Mouse (Mus musculus) heart, embryonic 12.5 days (tissue): ENCODE measurements around the gene Nubp2. TPM values are rescaled to one million over a fixed set of nuclear protein-coding genes. Genes with fewer than 3 reads are reported as not detected.

Source experiments
- ATAC-seq: fragments of 200-750 bp; cut with Nextera tagmentation; 2 replicates; pipeline ENCODE4 v1.8.0; 2017; ENCODE audit warnings: moderate TSS enrichment, moderate library complexity; ENCODE audit not compliant: insufficient number of reproducible peaks, low FRiP score
- H3K27ac ChIP-seq: fragments of 300-500 bp; sonication (generic); 2 replicates; pipeline ENCODE4 v1.5.1; 2016; ENCODE audit warnings: mild to moderate bottlenecking, moderate library complexity; ENCODE audit not compliant: poor library complexity, severe bottlenecking
- H3K27me3 ChIP-seq: fragments of 300-500 bp; sonication (generic); replicated peaks from 2 replicates; pipeline ENCODE4 v1.6.1; 2016; ENCODE audit warnings: mild to moderate bottlenecking, moderate library complexity
- H3K36me3 ChIP-seq: fragments of 300-500 bp; sonication (generic); 2 replicates; pipeline ENCODE4 v1.6.1; 2016; ENCODE audit warnings: mild to moderate bottlenecking, moderate library complexity
- H3K4me1 ChIP-seq: fragments of 300-500 bp; sonication (generic); replicated peaks from 2 replicates; pipeline ENCODE4 v1.6.1; 2016; ENCODE audit warnings: mild to moderate bottlenecking
- H3K4me2 ChIP-seq: fragments of 300-500 bp; sonication (generic); 2 replicates; pipeline ENCODE4 v1.6.1; 2016; ENCODE audit warnings: mild to moderate bottlenecking, moderate library complexity
- H3K4me3 ChIP-seq: fragments of 300-500 bp; sonication (generic); 2 replicates; pipeline ENCODE4 v1.5.1; 2016; ENCODE audit warnings: mild to moderate bottlenecking
- H3K9ac ChIP-seq: fragments of 300-500 bp; sonication (generic); 2 replicates; pipeline ENCODE4 v1.6.1; 2016; ENCODE audit warnings: mild to moderate bottlenecking, moderate library complexity
- H3K9me3 ChIP-seq: fragments of 300-500 bp; sonication (generic); replicated peaks from 2 replicates; pipeline ENCODE4 v1.6.1; 2016; ENCODE audit warnings: mild to moderate bottlenecking, moderate library complexity
- WGBS: fragments of 180-500 bp; shearing (Covaris S2); methylation state at CpG from one replicate; pipeline ENCODE4 v1.1.7; 2016; 5-methylcytosine and 5-hydroxymethylcytosine counted together
- polyA plus RNA-seq: library from polyadenylated mRNA; unstranded; fragments of >200 nt; fragmentation: Nextera tagmentation; extraction: Ambion mirVana; gene quantifications from 2 replicates; pipeline ENCODE4 v1.2.1, GENCODE M21; 2016

The Nubp2 gene
- polyA plus RNA-seq, 1 experiment from 2014 or later: 31.9 TPM

DNA sequence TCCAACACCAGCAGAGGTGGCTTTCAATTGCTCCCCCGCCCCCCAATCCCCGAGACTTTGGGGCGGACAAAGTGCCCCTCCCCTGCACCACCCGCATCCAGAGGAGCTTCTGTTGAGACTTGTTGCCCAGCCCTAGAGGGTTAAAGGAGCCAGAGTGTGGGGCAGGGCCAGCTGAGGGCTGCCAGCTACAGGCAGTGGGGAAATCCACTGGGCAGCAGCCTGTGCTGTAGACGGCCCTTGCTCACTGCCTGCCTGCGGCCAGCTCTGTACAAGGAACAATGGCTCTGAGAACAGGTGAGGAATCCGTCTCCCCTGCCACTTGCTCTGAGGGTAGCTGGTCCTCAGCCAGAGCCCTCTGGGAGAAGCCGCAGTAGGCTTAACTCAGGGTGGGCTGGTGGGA, 7.6 kb downstream of the Nubp2 start:
- Histone ChIP-seq H3K9ac (no peak overlapping the region), H3K4me1 (0 out of 2 replicates have a peak, but pooled peaks cover 5% of the 10 kb centered on the region), H3K27me3 (no peaks in the 10 kb centered on the region), H3K9me3 (no peaks in the 10 kb centered on the region), H3K4me2 (no peak overlapping the region), H3K27ac (no peak overlapping the region), H3K36me3 (peaks cover 12% of the 10 kb centered on the region), H3K4me3 (no peak overlapping the region)
- 70% methylated on average over 8 of the region's 8 CpGs for whole genome bisulfite sequencing
- no peak for ATAC-seq

DNA sequence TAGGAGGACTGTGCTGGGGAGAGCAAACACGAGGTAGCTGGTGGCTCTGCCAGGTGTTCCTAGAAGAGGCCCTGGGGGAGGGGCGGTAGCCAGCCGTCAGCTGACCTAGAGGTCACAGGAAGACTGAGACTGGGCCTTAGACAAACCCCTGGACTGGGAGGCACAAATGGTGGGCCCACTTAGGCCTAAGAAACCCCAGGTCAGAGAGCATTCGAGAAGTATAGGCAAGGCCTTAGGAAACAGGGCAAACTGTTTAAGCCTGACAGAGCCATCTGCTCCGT, 8.1 kb downstream of the Nubp2 start:
- Histone ChIP-seq H3K9ac (no peak overlapping the region; the same call in 1 of the 2 replicates), H3K27ac (no peak overlapping the region), H3K9me3 (no peaks in the 10 kb centered on the region), H3K36me3 (peaks cover 8% of the 10 kb centered on the region), H3K4me2 (no peak overlapping the region), H3K4me1 (0 out of 2 replicates have a peak, but pooled peaks cover 5% of the 10 kb centered on the region), H3K27me3 (no peaks in the 10 kb centered on the region), H3K4me3 (no peak overlapping the region)
- 40% methylated on average over 5 of the region's 5 CpGs for WGBS
- ATAC-seq: 0 out of 2 replicates have a peak, but pooled peaks have one; percentile 5

DNA sequence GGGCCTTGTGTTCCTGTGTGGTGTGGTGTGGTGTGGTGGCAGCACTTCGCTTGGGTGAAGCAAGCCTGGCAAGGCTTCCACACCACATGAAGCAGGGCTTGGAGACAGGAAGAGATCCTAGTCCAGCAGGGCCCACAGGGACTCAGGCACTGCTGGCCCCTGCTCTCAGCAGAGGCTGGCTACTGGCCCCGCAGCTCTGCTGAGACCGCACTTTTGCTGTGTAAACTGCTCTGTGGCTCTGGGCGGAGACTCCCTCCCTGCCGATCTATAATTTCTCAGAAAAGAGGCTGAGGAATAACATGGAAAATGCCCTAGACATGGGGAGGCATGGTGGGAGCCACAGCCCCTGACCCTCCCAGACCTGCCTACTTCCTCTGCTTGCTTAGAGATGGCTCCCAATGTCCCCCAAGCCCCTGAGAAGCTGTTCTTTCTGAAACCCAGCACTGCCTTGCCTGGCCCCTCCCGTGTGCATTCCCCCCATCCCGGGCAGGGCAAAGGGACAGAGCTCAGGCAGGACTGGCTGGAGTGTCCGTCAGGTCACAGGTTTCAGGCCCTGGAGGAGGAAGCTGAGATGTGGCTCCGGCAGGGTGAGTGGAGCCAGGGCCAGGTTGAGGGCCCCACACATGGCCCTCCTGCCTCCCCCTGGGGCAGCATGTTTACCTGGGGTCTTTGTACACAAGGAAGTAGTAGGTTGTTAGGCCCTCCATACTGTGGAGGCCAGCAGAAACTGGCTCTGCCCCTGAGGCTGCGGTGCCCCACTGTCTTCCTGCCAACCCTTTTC, 8.6 kb downstream of the Nubp2 start:
- 0 out of 2 replicates have a peak, but pooled peaks cover 5% of the 10 kb centered on the region for H3K4me1 ChIP-seq
- H3K4me2 ChIP-seq: no peak overlapping the region
- no peaks in the 10 kb centered on the region for H3K27me3 ChIP-seq
- 0 out of 2 replicates have a peak, but pooled peaks have one; percentile 12 for ATAC-seq
- H3K36me3 ChIP-seq: peaks cover 2% of the 10 kb centered on the region; the same call in 1 of the 2 replicates
- H3K27ac ChIP-seq: no peak overlapping the region
- no peaks in the 10 kb centered on the region for H3K9me3 ChIP-seq
- 58% methylated on average over 10 of the region's 10 CpGs for WGBS
- H3K9ac ChIP-seq: no peak overlapping the region; the same call in 1 of the 2 replicates
- H3K4me3 ChIP-seq: no peak overlapping the region

DNA sequence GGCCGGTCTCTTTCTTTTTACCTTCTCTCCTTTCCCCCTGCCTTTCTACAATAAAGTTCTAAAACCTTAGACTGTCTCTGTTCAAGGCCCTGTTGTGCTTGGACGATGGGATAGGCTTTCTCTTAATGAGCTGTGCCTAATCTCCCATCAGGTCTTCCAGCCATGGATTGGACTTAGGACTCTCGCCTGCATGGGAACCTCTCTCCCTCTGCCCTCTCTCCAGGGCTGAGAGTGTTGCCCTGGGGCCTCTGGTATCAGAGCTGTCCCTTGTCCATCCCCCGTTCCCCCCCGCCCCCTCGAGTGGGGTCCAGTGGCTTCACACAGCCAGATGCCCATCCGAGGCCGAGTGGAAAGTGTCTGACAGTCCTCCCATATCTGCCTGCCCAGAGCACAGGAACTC, 11.2 kb downstream of the Nubp2 start:
- Histone ChIP-seq H3K4me2 (no peak overlapping the region), H3K27me3 (no peaks in the 10 kb centered on the region), H3K9me3 (no peaks in the 10 kb centered on the region), H3K4me1 (no peaks in the 10 kb centered on the region), H3K36me3 (no peaks in the 10 kb centered on the region), H3K4me3 (no peak overlapping the region), H3K9ac (no peak overlapping the region), H3K27ac (no peak overlapping the region)
- ATAC-seq: no peak
- WGBS: 63% methylated on average over 8 of the region's 8 CpGs

DNA sequence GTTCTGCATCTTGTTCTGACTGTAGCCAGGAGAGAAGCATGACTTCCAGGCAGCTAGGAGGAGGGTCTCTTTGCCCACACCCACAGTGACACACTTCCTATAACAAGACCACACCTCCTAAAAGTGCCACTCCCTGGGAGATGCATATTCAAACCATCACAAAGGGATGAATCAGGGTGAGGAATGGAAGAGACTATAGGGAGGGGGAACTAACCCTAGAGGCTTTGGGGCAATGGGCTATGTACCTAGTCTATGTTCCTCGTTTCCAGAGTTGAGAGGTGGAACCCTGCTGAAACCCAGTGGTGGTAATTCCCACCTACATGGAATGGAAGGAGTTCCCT, 11.8 kb downstream of the Nubp2 start:
- no peak for ATAC-seq
- no peaks in the 10 kb centered on the region for H3K36me3 ChIP-seq

DNA sequence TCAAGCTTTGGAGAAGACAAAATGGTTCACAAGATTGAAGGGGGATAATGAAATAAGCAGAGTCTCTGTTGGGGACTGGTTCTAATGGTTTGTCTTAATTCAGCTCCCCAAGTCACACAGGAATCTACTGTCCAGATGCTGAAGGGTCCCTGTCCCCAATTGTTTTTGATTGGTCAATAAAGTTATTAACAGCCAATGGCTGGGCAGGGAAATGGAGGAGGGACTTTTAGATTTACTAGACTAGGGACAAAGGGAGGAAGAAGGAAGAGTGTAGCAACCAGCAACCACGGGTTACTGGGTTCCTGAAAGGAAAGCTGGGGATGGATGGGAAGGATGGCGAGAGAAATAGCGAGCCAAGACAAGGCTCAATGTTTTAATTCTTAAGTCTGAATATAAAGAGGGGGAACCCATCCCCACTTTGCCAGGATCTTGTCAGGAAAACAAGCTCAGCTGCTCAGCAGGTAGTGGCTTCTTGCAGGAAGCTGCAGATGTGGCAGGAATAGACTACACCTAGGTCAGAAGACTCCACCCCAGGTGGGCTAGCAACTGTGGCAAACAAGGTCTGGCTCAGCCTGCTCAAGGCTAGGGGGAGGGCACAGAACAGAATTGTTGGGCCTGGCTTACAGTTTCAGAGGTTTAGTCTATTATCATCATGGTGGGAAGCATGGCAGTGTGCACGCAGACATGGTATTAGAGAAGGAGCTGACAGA, 12.3 kb downstream of the Nubp2 start:
- no peak overlapping the region for H3K4me2 ChIP-seq
- H3K36me3 ChIP-seq: no peaks in the 10 kb centered on the region
- no peaks in the 10 kb centered on the region for H3K27me3 ChIP-seq
- no peak for ATAC-seq
- H3K4me3 ChIP-seq: no peak overlapping the region
- H3K9ac ChIP-seq: no peak overlapping the region
- H3K27ac ChIP-seq: no peak overlapping the region
- no peaks in the 10 kb centered on the region for H3K4me1 ChIP-seq
- no peaks in the 10 kb centered on the region for H3K9me3 ChIP-seq
- WGBS: 34% methylated on average over 4 of the region's 4 CpGs

More for the DNA sequence above, 11.8 kb downstream of the Nubp2 start:
- Histone ChIP-seq H3K9me3 (no peaks in the 10 kb centered on the region), H3K27ac (no peak overlapping the region), H3K27me3 (no peaks in the 10 kb centered on the region), H3K4me2 (no peak overlapping the region), H3K9ac (no peak overlapping the region), H3K4me3 (no peak overlapping the region), H3K4me1 (no peaks in the 10 kb centered on the region)
- WGBS: 57% methylated on average over 1 of the region's 1 CpGs

DNA sequence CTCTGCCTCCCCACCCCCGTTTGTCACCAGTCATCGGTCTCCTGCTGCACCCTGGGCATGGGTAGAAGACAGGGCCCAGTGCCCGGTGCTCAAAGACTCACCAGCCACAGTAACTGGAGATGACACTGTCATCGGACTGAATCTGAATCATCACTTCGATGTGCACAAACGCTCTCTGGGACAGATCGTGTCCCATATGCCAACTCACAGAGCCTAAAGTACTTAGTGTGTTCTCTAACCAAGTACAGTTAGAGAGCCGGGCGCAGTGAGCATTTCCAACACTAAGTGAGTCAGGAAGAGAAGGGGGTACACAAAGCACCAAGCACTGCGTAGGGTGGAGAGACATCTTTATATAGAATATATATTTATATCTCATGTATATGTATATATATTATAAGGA, 18.2 kb downstream of the Nubp2 start:
- Histone ChIP-seq H3K27ac (no peak overlapping the region), H3K9me3 (no peaks in the 10 kb centered on the region), H3K4me2 (no peak overlapping the region), H3K36me3 (peaks cover 10% of the 10 kb centered on the region; the same call in 1 of the 2 replicates), H3K4me3 (no peak overlapping the region), H3K9ac (no peak overlapping the region), H3K4me1 (no peaks in the 10 kb centered on the region), H3K27me3 (no peaks in the 10 kb centered on the region)
- no peak for ATAC-seq
- WGBS: 88% methylated on average over 10 of the region's 10 CpGs

DNA sequence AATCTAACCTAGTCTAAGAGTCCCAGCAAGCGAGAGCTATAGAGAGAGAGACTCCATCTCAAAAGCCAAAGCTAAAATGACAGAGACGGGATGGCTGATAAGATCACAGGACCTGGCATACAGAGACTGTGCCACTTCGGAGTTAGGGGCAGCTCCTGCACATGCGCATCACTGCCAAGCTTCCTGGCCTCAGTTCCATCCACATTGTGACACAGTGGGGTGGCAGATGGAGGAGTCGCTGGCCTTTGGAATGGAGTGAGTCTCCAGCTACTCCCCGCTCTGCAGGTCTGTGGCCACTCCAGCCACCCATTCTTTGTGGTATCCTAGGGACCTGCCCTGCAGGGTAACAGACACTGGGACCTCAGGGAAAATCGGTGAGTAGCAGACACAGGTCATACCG, 20.4 kb downstream of the Nubp2 start, which contains the start of gene Igfals:
Gene Igfals, plus strand, starts transcription at position 222 of the 400 bp plus-strand sequence.
- no peak within 1 kb of the TSS for H3K4me3 ChIP-seq
- H3K4me1 ChIP-seq: no peaks in the 10 kb centered on the region
- no peak within 1 kb of the TSS for H3K9ac ChIP-seq
- H3K36me3 ChIP-seq: peaks cover 29% of the 10 kb centered on the region
- no peaks in the 10 kb centered on the region for H3K9me3 ChIP-seq
- WGBS: 87% methylated on average over 8 of the region's 8 CpGs
- H3K27ac ChIP-seq: no peak within 1 kb of the TSS
- no peak for ATAC-seq
- no peaks in the 10 kb centered on the region for H3K27me3 ChIP-seq
- no peak within 1 kb of the TSS for H3K4me2 ChIP-seq

DNA sequence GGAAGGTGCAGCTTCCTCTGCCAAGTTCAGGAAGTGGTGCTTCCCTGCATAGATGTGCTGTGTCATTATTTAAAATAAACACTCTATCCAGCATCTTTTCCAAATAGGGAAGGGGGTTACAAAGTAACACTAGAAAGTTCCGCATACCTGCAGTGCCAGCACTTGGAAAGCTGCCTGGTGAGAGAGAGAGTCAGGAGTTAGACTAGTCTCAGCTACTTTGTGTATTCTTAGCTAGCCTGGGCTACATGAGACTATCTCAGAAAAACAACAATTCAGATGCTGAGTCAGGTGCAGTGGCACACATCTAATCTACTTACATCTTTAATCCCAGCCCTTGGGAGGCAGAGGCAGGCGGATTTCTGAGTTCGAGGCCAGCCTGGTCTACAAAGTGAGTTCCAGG, 24.4 kb downstream of the Nubp2 start:
- Histone ChIP-seq H3K4me3 (no peak overlapping the region), H3K9me3 (no peaks in the 10 kb centered on the region), H3K9ac (no peak overlapping the region), H3K27ac (no peak overlapping the region), H3K4me1 (no peaks in the 10 kb centered on the region), H3K36me3 (peaks cover 52% of the 10 kb centered on the region), H3K27me3 (no peaks in the 10 kb centered on the region), H3K4me2 (no peak overlapping the region)
- no peak for ATAC-seq
- 88% methylated on average over 3 of the region's 3 CpGs for WGBS

DNA sequence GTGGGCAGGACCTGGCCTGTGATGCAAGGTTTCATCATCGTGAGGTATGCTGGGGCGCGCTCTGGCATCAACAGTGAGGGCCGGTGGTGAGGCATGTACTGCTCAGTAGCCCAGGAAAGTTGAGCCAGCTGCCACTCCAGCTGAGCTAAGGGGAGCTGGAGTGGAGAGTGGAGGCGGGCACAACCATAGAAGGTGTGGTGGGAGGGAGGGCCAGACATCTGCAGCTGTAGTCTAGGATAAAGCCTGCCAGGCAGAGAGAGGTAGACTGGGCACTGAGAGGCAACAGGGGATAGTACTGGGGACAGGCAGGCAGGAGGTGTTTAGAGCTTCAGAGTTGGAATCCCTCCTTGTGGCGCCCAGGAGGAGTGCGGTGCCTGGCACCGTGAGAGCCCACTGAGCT, 26.1 kb downstream of the Nubp2 start:
- Histone ChIP-seq H3K9ac (no peak overlapping the region), H3K4me2 (no peak overlapping the region), H3K27me3 (no peaks in the 10 kb centered on the region), H3K27ac (no peak overlapping the region), H3K4me3 (no peak overlapping the region), H3K4me1 (no peaks in the 10 kb centered on the region), H3K9me3 (no peaks in the 10 kb centered on the region), H3K36me3 (peaks cover 64% of the 10 kb centered on the region)
- ATAC-seq: no peak
- 84% methylated on average over 8 of the region's 8 CpGs for WGBS

DNA sequence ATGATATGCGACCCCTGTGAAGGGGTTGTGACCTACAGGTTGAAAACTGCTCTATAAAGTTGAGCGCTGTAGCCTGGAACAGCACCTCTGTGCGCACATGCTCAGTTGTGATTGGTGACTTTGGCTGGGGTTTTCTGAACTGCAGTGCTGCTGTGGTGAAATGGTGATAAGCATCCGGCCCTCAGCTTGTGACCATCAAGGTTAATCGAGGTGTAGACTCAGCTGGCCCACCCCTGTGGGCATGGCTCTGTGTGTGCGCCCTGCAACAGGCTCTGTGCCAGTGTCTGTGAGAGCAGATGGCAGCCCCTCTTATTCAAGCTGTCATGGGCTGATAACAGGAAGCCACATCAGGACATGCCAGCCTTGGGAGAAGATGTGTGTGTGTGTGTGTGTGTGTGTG, 27.2 kb downstream of the Nubp2 start:
- Histone ChIP-seq H3K36me3 (peaks cover 62% of the 10 kb centered on the region), H3K9ac (no peak overlapping the region), H3K27me3 (no peaks in the 10 kb centered on the region), H3K4me2 (no peak overlapping the region), H3K9me3 (no peaks in the 10 kb centered on the region), H3K27ac (no peak overlapping the region), H3K4me1 (no peaks in the 10 kb centered on the region), H3K4me3 (no peak overlapping the region)
- WGBS: 82% methylated on average over 6 of the region's 6 CpGs
- ATAC-seq: no peak
